Mouse (Mus musculus): Measurements from ENCODE around the gene Ehbp1. TPM values are rescaled to one million over a fixed set of nuclear protein-coding genes. Genes with fewer than 3 reads are reported as not detected.

The Ehbp1 gene
- polyA plus RNA-seq, 1 experiment from 2014 or later = 24.0 TPM

GRCm38 (mm10) chr11:22003341-22003981, 338.6 kb downstream of the Ehbp1 start:
- no peak for ATAC-seq (ENCODE audit: low FRiP score)
- Histone ChIP-seq H3K27ac (no peak overlapping the region), H3K27me3 (ENCODE audit: control insufficient read depth, insufficient read depth, low read length) (peaks cover 100% of the 10 kb centered on the region), H3K36me3 (replicated peaks; ENCODE audit: control insufficient read depth, insufficient read depth) (peaks cover 5% of the 10 kb centered on the region; the same call in 1 of the 2 replicates), H3K4me1 (replicated peaks; ENCODE audit: control insufficient read depth, insufficient read depth, low read length) (peaks cover 11% of the 10 kb centered on the region; the same call in 1 of the 2 replicates), H3K9ac (no peak overlapping the region), H3K4me2 (replicated peaks) (peak overlapping the region; percentile 60), H3K9me3 (ENCODE audit: control insufficient read depth, low read length) (no peaks in the 10 kb centered on the region), H3K4me3 (replicated peaks; ENCODE audit: low read length) (peak overlapping the region; percentile 36)
- under 1% methylated on average over 31 of the region's 31 CpGs for WGBS
- DNase-seq (ENCODE audit: low spot score) = no peak

GRCm38 (mm10) chr11:22002783-22003340, 339.2 kb downstream of the Ehbp1 start, which contains the start of gene Otx1:
Gene Otx1, minus strand, starts transcription at chr11:22002897.
- under 1% methylated on average over 34 of the region's 34 CpGs for WGBS
- peaks cover 100% of the 10 kb centered on the region for H3K27me3 ChIP-seq (ENCODE audit: control insufficient read depth, insufficient read depth, low read length)
- peak; percentile 59 for DNase-seq (ENCODE audit: low spot score)

GRCm38 (mm10) chr11:22002062-22002782, 339.9 kb downstream of the Ehbp1 start:
- no peak for ATAC-seq (ENCODE audit: low FRiP score)
- H3K36me3 ChIP-seq (replicated peaks; ENCODE audit: control insufficient read depth, insufficient read depth) = peaks cover 5% of the 10 kb centered on the region; the same call in 1 of the 2 replicates
- H3K4me3 ChIP-seq (replicated peaks; ENCODE audit: low read length) = peak overlapping the region; percentile 36
- H3K27ac ChIP-seq = peak overlapping the region; percentile 47
- H3K4me1 ChIP-seq (replicated peaks; ENCODE audit: control insufficient read depth, insufficient read depth, low read length) = peaks cover 8% of the 10 kb centered on the region; the same call in 1 of the 2 replicates
- DNase-seq (ENCODE audit: low spot score) = no peak
- H3K9ac ChIP-seq = peak overlapping the region; percentile 20; the same call in 1 of the 2 replicates
- peak overlapping the region; percentile 60 for H3K4me2 ChIP-seq (replicated peaks)
- WGBS = under 1% methylated on average over 34 of the region's 34 CpGs
- no peaks in the 10 kb centered on the region for H3K9me3 ChIP-seq (ENCODE audit: control insufficient read depth, low read length)
- H3K27me3 ChIP-seq (ENCODE audit: control insufficient read depth, insufficient read depth, low read length) = peaks cover 96% of the 10 kb centered on the region

More at GRCm38 (mm10) chr11:22002783-22003340, 339.2 kb downstream of the Ehbp1 start, which contains the start of gene Otx1:
- peak within 1 kb of the TSS; percentile 20; the same call in 1 of the 2 replicates for H3K9ac ChIP-seq
- ATAC-seq (ENCODE audit: low FRiP score) = no peak
- H3K9me3 ChIP-seq (ENCODE audit: control insufficient read depth, low read length) = no peaks in the 10 kb centered on the region
- peak within 1 kb of the TSS; percentile 60 for H3K4me2 ChIP-seq (replicated peaks)
- H3K4me3 ChIP-seq (replicated peaks; ENCODE audit: low read length) = peak within 1 kb of the TSS; percentile 36
- H3K36me3 ChIP-seq (replicated peaks; ENCODE audit: control insufficient read depth, insufficient read depth) = peaks cover 5% of the 10 kb centered on the region; the same call in 1 of the 2 replicates
- H3K27ac ChIP-seq = peak within 1 kb of the TSS; percentile 47
- H3K4me1 ChIP-seq (replicated peaks; ENCODE audit: control insufficient read depth, insufficient read depth, low read length) = peaks cover 11% of the 10 kb centered on the region; the same call in 1 of the 2 replicates

- peak; percentile 77 for ATAC-seq (ENCODE audit: low FRiP score)
- Histone ChIP-seq H3K9me3 (ENCODE audit: control insufficient read depth, low read length) (no peaks in the 10 kb centered on the region), H3K27ac (peak overlapping the region; percentile 47), H3K27me3 (ENCODE audit: control insufficient read depth, insufficient read depth, low read length) (peaks cover 95% of the 10 kb centered on the region), H3K4me1 (replicated peaks; ENCODE audit: control insufficient read depth, insufficient read depth, low read length) (peaks cover 7% of the 10 kb centered on the region; the same call in 1 of the 2 replicates), H3K4me3 (replicated peaks; ENCODE audit: low read length) (peak overlapping the region; percentile 36), H3K36me3 (replicated peaks; ENCODE audit: control insufficient read depth, insufficient read depth) (peaks cover 3% of the 10 kb centered on the region; the same call in 1 of the 2 replicates), H3K9ac (peak overlapping the region; percentile 20; the same call in 1 of the 2 replicates), H3K4me2 (replicated peaks) (peak overlapping the region; percentile 60)
- no peak for DNase-seq (ENCODE audit: low spot score)
- 1% methylated on average over 48 of the region's 59 CpGs for WGBS
These were observed 340.6 kb downstream of the Ehbp1 start for GRCm38 (mm10) chr11:22001321-22002061.

GRCm38 (mm10) chr11:22000316-22001076, 341.6 kb downstream of the Ehbp1 start:
- Histone ChIP-seq H3K4me1 (replicated peaks; ENCODE audit: control insufficient read depth, insufficient read depth, low read length) (peaks cover 7% of the 10 kb centered on the region; the same call in 1 of the 2 replicates), H3K27me3 (ENCODE audit: control insufficient read depth, insufficient read depth, low read length) (peaks cover 95% of the 10 kb centered on the region), H3K27ac (no peak overlapping the region), H3K9me3 (ENCODE audit: control insufficient read depth, low read length) (no peaks in the 10 kb centered on the region), H3K4me3 (replicated peaks; ENCODE audit: low read length) (peak overlapping the region; percentile 36), H3K36me3 (replicated peaks; ENCODE audit: control insufficient read depth, insufficient read depth) (no peaks in the 10 kb centered on the region), H3K9ac (no peak overlapping the region), H3K4me2 (replicated peaks) (peak overlapping the region; percentile 60)
- WGBS = 2% methylated on average over 48 of the region's 48 CpGs
- DNase-seq (ENCODE audit: low spot score) (no peak), ATAC-seq (ENCODE audit: low FRiP score) (no peak)

GRCm38 (mm10) chr11:21999396-22000315, 342.4 kb downstream of the Ehbp1 start:
- Histone ChIP-seq H3K9ac (no peak overlapping the region), H3K27me3 (ENCODE audit: control insufficient read depth, insufficient read depth, low read length) (peaks cover 94% of the 10 kb centered on the region), H3K36me3 (replicated peaks; ENCODE audit: control insufficient read depth, insufficient read depth) (no peaks in the 10 kb centered on the region), H3K4me3 (replicated peaks; ENCODE audit: low read length) (peak overlapping the region; percentile 36), H3K27ac (no peak overlapping the region), H3K4me1 (replicated peaks; ENCODE audit: control insufficient read depth, insufficient read depth, low read length) (peaks cover 7% of the 10 kb centered on the region; the same call in 1 of the 2 replicates), H3K9me3 (ENCODE audit: control insufficient read depth, low read length) (no peaks in the 10 kb centered on the region), H3K4me2 (replicated peaks) (peak overlapping the region; percentile 60; the same call in 1 of the 2 replicates)
- DNase-seq (ENCODE audit: low spot score) (no peak), ATAC-seq (ENCODE audit: low FRiP score) (no peak)
- 5% methylated on average over 31 of the region's 31 CpGs for WGBS

- ATAC-seq (ENCODE audit: low FRiP score) (no peak), DNase-seq (ENCODE audit: low spot score) (no peak)
- Histone ChIP-seq H3K27me3 (ENCODE audit: control insufficient read depth, insufficient read depth, low read length) (peaks cover 90% of the 10 kb centered on the region), H3K9ac (no peak overlapping the region), H3K4me3 (replicated peaks; ENCODE audit: low read length) (0 out of 2 replicates have a peak overlapping the region, but pooled peaks have one; percentile 1), H3K4me2 (replicated peaks) (no peak overlapping the region; the same call in 1 of the 2 replicates), H3K4me1 (replicated peaks; ENCODE audit: control insufficient read depth, insufficient read depth, low read length) (peaks cover 7% of the 10 kb centered on the region; the same call in 1 of the 2 replicates), H3K27ac (no peak overlapping the region), H3K9me3 (ENCODE audit: control insufficient read depth, low read length) (no peaks in the 10 kb centered on the region), H3K36me3 (replicated peaks; ENCODE audit: control insufficient read depth, insufficient read depth) (no peaks in the 10 kb centered on the region)
- WGBS = 6% methylated on average over 32 of the region's 32 CpGs
These were observed 343.7 kb downstream of the Ehbp1 start for GRCm38 (mm10) chr11:21998141-21999047.
